Mouse (Mus musculus) left cerebral cortex, adult 2 months (tissue): ENCODE measurements at regions not wholly inside any gene's neighbourhood (a gene's known extent, or its start where the extent isn't known, plus 50 kb on each side); places are given as distances from the start of the nearest gene placed in this dataset.

Source experiments
- DNase-seq, 2 experiments: peaks; one replicate each; pipeline ENCODE4 v3.0.0; 2021 to 2022; ENCODE audit warnings: low spot score in 2 of 2, mixed read lengths in 1 of 2; ENCODE audit errors: extremely low spot score in 1 of 2
- H3K27ac ChIP-seq: fragments of 200-600 bp; 2 replicates; pipeline ENCODE4 v1.8.1; 2022
- H3K4me3 ChIP-seq: fragments of 200-600 bp; 2 replicates; pipeline ENCODE4 v1.8.1; 2022
- CTCF ChIP-seq: fragments of 200-600 bp; IDR thresholded peaks from 2 replicates; pipeline ENCODE4 v1.8.1; 2022; ENCODE audit warnings: antibody characterized with exemption, mild to moderate bottlenecking, moderate library complexity
- intact Hi-C: fragments of 180-260 bp; cut with DNase I; formaldehyde crosslinking; loops from one replicate; pipeline ENCODE4 v1.15.1; 2025

- no peak for TF ChIP-seq CTCF
Observed at GRCm38 (mm10) chr3:119919501-119920141, 135.4 kb upstream of the Ptbp2 start.

GRCm38 (mm10) chr3:119915984-119916865 lies 132.0 kb upstream of the Ptbp2 start:
- intact Hi-C loops = no loop called here
- TF ChIP-seq CTCF = no peak
- no peak for DNase-seq
- Histone ChIP-seq H3K27ac (no peak overlapping the region), H3K4me3 (no peak overlapping the region)

More at GRCm38 (mm10) chr3:119919501-119920141, 135.4 kb upstream of the Ptbp2 start:
- no peak for DNase-seq
- intact Hi-C loops = no loop called here
- H3K4me3 ChIP-seq = no peak overlapping the region
- no peak overlapping the region for H3K27ac ChIP-seq

GRCm38 (mm10) chr3:119911532-119911931 lies 127.3 kb upstream of the Ptbp2 start:
- no peak for DNase-seq
- TF ChIP-seq CTCF = no peak
- Histone ChIP-seq H3K4me3 (no peak overlapping the region), H3K27ac (no peak overlapping the region)
- intact Hi-C loops = no loop called here

- intact Hi-C loops = no loop called here
- no peak overlapping the region for H3K4me3 ChIP-seq
- DNase-seq = no peak
- no peak overlapping the region for H3K27ac ChIP-seq
- no peak for TF ChIP-seq CTCF
Observed at GRCm38 (mm10) chr3:119904244-119904643, 120.0 kb upstream of the Ptbp2 start.

- no peak for DNase-seq
- H3K27ac ChIP-seq = no peak overlapping the region
- no peak for TF ChIP-seq CTCF
- H3K4me3 ChIP-seq = no peak overlapping the region
- intact Hi-C loops = no loop called here
Observed at GRCm38 (mm10) chr3:119895141-119895540, 110.9 kb upstream of the Ptbp2 start.

GRCm38 (mm10) chr3:119894035-119894434 lies 109.8 kb upstream of the Ptbp2 start:
- intact Hi-C loops = no loop called here
- H3K27ac ChIP-seq = no peak overlapping the region
- DNase-seq = no peak
- H3K4me3 ChIP-seq = no peak overlapping the region
- TF ChIP-seq CTCF = no peak

- Histone ChIP-seq H3K27ac (no peak overlapping the region), H3K4me3 (peak overlapping the region; percentile 38)
- no peak for TF ChIP-seq CTCF
- DNase-seq = peak; percentile 9 to 12
- intact Hi-C loops = no loop called here
Observed at GRCm38 (mm10) chr3:119893165-119893910, 109.1 kb upstream of the Ptbp2 start.

GRCm38 (mm10) chr3:119892533-119893164 lies 108.4 kb upstream of the Ptbp2 start:
- intact Hi-C loops = no loop called here
- DNase-seq = no peak
- H3K4me3 ChIP-seq = no peak overlapping the region
- no peak overlapping the region for H3K27ac ChIP-seq
- TF ChIP-seq CTCF = no peak

GRCm38 (mm10) chr3:119890911-119891310 lies 106.6 kb upstream of the Ptbp2 start:
- no peak for TF ChIP-seq CTCF
- intact Hi-C loops = no loop called here
- Histone ChIP-seq H3K4me3 (no peak overlapping the region), H3K27ac (no peak overlapping the region)
- DNase-seq = no peak

- TF ChIP-seq CTCF = no peak
- Histone ChIP-seq H3K27ac (no peak overlapping the region), H3K4me3 (no peak overlapping the region)
- intact Hi-C loops = no loop called here
- DNase-seq = no peak
Observed at GRCm38 (mm10) chr3:119888487-119888886, 104.2 kb upstream of the Ptbp2 start.

GRCm38 (mm10) chr3:119876395-119876794 lies 92.1 kb upstream of the Ptbp2 start:
- TF ChIP-seq CTCF = no peak
- Histone ChIP-seq H3K4me3 (no peak overlapping the region), H3K27ac (no peak overlapping the region)
- no peak for DNase-seq
- intact Hi-C loops = no loop called here

GRCm38 (mm10) chr3:119875061-119875460 lies 90.8 kb upstream of the Ptbp2 start:
- H3K27ac ChIP-seq = no peak overlapping the region
- TF ChIP-seq CTCF = no peak
- DNase-seq = no peak
- H3K4me3 ChIP-seq = no peak overlapping the region
- intact Hi-C loops = no loop called here
